Mouse (Mus musculus): ENCODE measurements around the gene Engase. TPM values are rescaled to one million over a fixed set of nuclear protein-coding genes. Genes with fewer than 3 reads are reported as not detected.
A peak's percentile ranks its signal among the peaks of the same experiment; 100 is the strongest.

The Engase gene
- 10 to 100 TPM; 16.0 to 27.7 TPM for total RNA-seq (2021)
- long read RNA-seq, experiment 1, full-length matches to known transcripts = 6 of 18 reads
- long read RNA-seq, experiment 1, partial matches to known transcripts = 2 of 18 reads
- long read RNA-seq, experiment 1, other reads (novel, unspliced or antisense) = 10 of 18 reads
- long read RNA-seq, experiment 2, full-length matches to known transcripts = 22 of 42 reads
- long read RNA-seq, experiment 2, partial matches to known transcripts = 3 of 42 reads
- long read RNA-seq, experiment 2, other reads (novel, unspliced or antisense) = 17 of 42 reads

- peak; percentile 90 to 96 for DNase-seq (ENCODE audit: low spot score in 2 of 2)
These were observed at the start of gene Engase for GRCm38 (mm10) chr11:118476396-118477373. Gene Engase (plus strand): TSS chr11:118476829.

GRCm38 (mm10) chr11:118427266-118427779 is 49.3 kb upstream of the Engase start:
- no peak for DNase-seq (ENCODE audit: low spot score in 2 of 2)

GRCm38 (mm10) chr11:118427986-118428385 is 48.6 kb upstream of the Engase start, which contains the start of gene C1qtnf1:
Gene C1qtnf1 (plus strand): TSS chr11:118428203.
- peak in 1 of 2 experiments; percentile 58 for DNase-seq (ENCODE audit: low spot score in 2 of 2)

- no peak for DNase-seq (ENCODE audit: low spot score in 2 of 2)
These were observed 48.2 kb upstream of the Engase start for GRCm38 (mm10) chr11:118428460-118428868.

GRCm38 (mm10) chr11:118428944-118429709 is 47.5 kb upstream of the Engase start:
- no peak for DNase-seq (ENCODE audit: low spot score in 2 of 2)

GRCm38 (mm10) chr11:118430291-118430885 is 46.2 kb upstream of the Engase start:
- no peak for DNase-seq (ENCODE audit: low spot score in 2 of 2)

GRCm38 (mm10) chr11:118431100-118431948 is 45.3 kb upstream of the Engase start:
- DNase-seq (ENCODE audit: low spot score in 2 of 2) = no peak

GRCm38 (mm10) chr11:118433398-118433868 is 43.2 kb upstream of the Engase start:
- DNase-seq (ENCODE audit: low spot score in 2 of 2) = no peak

- no peak for DNase-seq (ENCODE audit: low spot score in 2 of 2)
These were observed 42.5 kb upstream of the Engase start for GRCm38 (mm10) chr11:118434093-118434492.

- no peak for DNase-seq (ENCODE audit: low spot score in 2 of 2)
These were observed 40.1 kb upstream of the Engase start for GRCm38 (mm10) chr11:118436471-118436935.

GRCm38 (mm10) chr11:118438665-118439414 is 37.8 kb upstream of the Engase start:
- no peak for DNase-seq (ENCODE audit: low spot score in 2 of 2)

GRCm38 (mm10) chr11:118442691-118443090 is 33.9 kb upstream of the Engase start:
- DNase-seq (ENCODE audit: low spot score in 2 of 2) = no peak

- peak; percentile 78 to 81 for DNase-seq (ENCODE audit: low spot score in 2 of 2)
These were observed 33.2 kb upstream of the Engase start for GRCm38 (mm10) chr11:118443201-118443970.

- peak in 1 of 2 experiments; percentile 64 for DNase-seq (ENCODE audit: low spot score in 2 of 2)
These were observed 30.8 kb upstream of the Engase start for GRCm38 (mm10) chr11:118445843-118446242.

GRCm38 (mm10) chr11:118447346-118447745 is 29.3 kb upstream of the Engase start:
- DNase-seq (ENCODE audit: low spot score in 2 of 2) = no peak

- DNase-seq (ENCODE audit: low spot score in 2 of 2) = peak; percentile 58 to 82
These were observed 28.2 kb upstream of the Engase start for GRCm38 (mm10) chr11:118448385-118448784.

- DNase-seq (ENCODE audit: low spot score in 2 of 2) = no peak
These were observed 25.4 kb upstream of the Engase start for GRCm38 (mm10) chr11:118451211-118451610.

GRCm38 (mm10) chr11:118452955-118453354 is 23.7 kb upstream of the Engase start:
- no peak for DNase-seq (ENCODE audit: low spot score in 2 of 2)
